Mouse (Mus musculus): ENCODE data around the gene Tgfbr3. TPM values are rescaled to one million over a fixed set of nuclear protein-coding genes. Genes with fewer than 3 reads are reported as not detected.

Tgfbr3 gene
- polyA plus RNA-seq, 1 experiment from 2014 or later = 12.1 TPM

- Histone ChIP-seq H3K4me3 (no peak overlapping the region), H3K36me3 (no peaks in the 10 kb centered on the region), H3K9me3 (replicated peaks) (no peaks in the 10 kb centered on the region), H3K4me1 (peaks cover 72% of the 10 kb centered on the region), H3K27ac (peak overlapping the region; percentile 80), H3K27me3 (ENCODE audit: low read depth, poor library complexity, severe bottlenecking) (no peaks in the 10 kb centered on the region)
- DNase-seq (ENCODE audit: low spot score) = peak; percentile 78
- whole genome bisulfite sequencing = 29% methylated on average over 8 of the region's 8 CpGs
These were observed 121.5 kb downstream of the Tgfbr3 start for GRCm38 (mm10) chr5:107167872-107168300.

DNA sequence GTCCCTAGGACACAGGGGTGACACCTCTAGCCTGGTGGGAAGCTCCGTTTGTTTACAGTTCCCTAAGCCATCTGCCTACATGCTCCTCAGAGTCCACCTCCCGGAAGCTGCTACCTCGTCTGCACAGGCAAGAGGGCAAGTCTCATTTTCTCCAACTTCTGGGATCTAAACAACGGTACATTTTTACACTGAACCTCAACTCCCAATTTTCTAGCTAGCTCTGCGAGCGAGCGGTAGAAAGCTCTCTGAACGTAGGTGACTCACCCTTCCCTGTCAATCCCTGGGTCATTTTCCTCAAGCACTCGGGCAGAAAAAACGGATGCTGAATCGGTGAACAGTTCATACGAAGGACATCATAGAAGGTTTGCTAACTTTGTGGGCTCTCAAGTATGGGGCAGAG, 122.1 kb downstream of the Tgfbr3 start:
- Histone ChIP-seq H3K4me1 (peaks cover 69% of the 10 kb centered on the region), H3K4me3 (no peak overlapping the region), H3K27ac (peak overlapping the region; percentile 80), H3K36me3 (no peaks in the 10 kb centered on the region), H3K9me3 (replicated peaks) (no peaks in the 10 kb centered on the region), H3K27me3 (ENCODE audit: low read depth, poor library complexity, severe bottlenecking) (no peaks in the 10 kb centered on the region)
- DNase-seq (ENCODE audit: low spot score) = no peak
- WGBS = 57% methylated on average over 12 of the region's 12 CpGs

DNA sequence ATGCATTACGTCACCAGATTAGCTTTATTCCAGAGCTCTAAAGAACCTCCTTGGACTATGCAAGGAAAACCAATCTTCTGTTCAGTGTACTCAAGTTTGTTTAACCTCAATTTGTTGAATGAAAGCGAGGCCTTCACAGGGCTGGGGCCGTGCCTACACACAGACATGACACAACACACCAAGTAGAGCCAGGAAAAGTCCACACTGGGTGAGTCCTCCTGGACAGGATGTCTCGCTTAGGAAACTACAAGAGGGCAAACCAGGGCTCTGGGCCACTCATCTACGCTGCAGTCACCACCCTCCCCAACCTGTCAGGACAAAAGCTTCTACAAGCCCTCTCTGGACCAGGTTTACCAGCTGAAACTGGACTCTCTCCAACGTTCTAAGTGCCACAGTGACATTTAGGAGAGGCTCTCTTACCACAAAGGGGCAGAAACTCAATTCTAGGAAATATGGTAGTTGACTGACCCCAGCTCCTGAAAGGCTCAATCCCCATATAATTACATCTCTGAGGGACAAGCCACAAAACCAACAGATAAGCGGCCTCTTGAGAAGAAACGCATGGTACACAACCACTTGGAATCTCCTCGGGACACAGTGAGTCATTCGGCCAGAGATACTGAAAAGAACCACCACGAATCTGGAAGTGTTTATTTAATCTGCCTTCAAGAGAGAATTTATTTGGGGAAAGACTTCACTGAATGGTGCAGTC, 122.6 kb downstream of the Tgfbr3 start:
- H3K27ac ChIP-seq = peak overlapping the region; percentile 80
- peaks cover 64% of the 10 kb centered on the region for H3K4me1 ChIP-seq
- H3K27me3 ChIP-seq (ENCODE audit: low read depth, poor library complexity, severe bottlenecking) = no peaks in the 10 kb centered on the region
- no peak for DNase-seq (ENCODE audit: low spot score)
- WGBS = 57% methylated on average over 11 of the region's 11 CpGs
- H3K36me3 ChIP-seq = no peaks in the 10 kb centered on the region
- H3K9me3 ChIP-seq (replicated peaks) = no peaks in the 10 kb centered on the region
- H3K4me3 ChIP-seq = no peak overlapping the region

DNA sequence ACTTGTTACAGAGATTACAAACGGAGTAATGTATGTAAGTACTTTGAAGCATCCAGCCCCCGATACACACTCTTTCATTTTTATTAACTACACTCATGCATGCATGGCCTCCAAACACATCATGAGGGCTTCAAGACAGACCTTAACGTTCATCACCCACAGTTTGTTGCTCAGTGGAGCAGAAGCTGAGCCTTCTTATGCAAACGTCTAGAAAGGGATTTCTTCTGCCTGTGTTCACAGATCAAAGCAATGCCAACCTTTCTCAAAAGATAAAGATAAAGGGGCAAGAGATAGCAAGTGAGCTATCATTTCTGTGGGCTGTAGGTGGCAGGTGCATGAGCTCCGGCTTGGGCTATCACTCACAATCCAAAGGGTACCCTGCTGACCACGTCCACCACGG, 123.7 kb downstream of the Tgfbr3 start:
- Histone ChIP-seq H3K36me3 (no peaks in the 10 kb centered on the region), H3K4me3 (no peak overlapping the region), H3K27ac (no peak overlapping the region), H3K4me1 (peaks cover 59% of the 10 kb centered on the region), H3K9me3 (replicated peaks) (no peaks in the 10 kb centered on the region), H3K27me3 (ENCODE audit: low read depth, poor library complexity, severe bottlenecking) (no peaks in the 10 kb centered on the region)
- DNase-seq (ENCODE audit: low spot score) = no peak
- 84% methylated on average over 7 of the region's 7 CpGs for WGBS

GRCm38 (mm10) chr5:107165271-107165670, 124.2 kb downstream of the Tgfbr3 start:
- peaks cover 61% of the 10 kb centered on the region for H3K4me1 ChIP-seq
- 94% methylated on average over 5 of the region's 5 CpGs for WGBS
- no peak overlapping the region for H3K4me3 ChIP-seq
- DNase-seq (ENCODE audit: low spot score) = no peak
- no peaks in the 10 kb centered on the region for H3K9me3 ChIP-seq (replicated peaks)
- H3K27me3 ChIP-seq (ENCODE audit: low read depth, poor library complexity, severe bottlenecking) = no peaks in the 10 kb centered on the region
- no peaks in the 10 kb centered on the region for H3K36me3 ChIP-seq
- no peak overlapping the region for H3K27ac ChIP-seq

DNA sequence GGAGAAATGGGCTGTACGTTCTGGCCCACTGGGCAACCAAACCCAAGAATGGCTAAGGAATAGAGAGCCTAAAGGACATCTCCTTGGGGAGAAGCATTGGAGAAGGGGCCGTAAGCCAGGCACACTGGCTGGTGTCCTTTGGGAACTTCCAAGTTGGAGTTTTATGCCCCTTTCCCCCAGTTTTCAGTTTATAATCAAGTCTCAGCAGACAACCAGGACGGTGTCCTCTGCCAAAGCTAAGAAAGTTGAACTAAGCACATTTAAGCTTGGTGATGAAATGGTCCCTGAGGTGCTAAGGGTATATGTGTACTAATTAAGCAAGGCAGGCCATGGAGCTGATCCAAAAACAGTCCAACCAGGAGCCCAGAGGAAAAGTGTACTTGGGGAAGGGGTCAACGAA, 124.6 kb downstream of the Tgfbr3 start:
- peaks cover 59% of the 10 kb centered on the region for H3K4me1 ChIP-seq
- no peaks in the 10 kb centered on the region for H3K36me3 ChIP-seq
- DNase-seq (ENCODE audit: low spot score) = no peak
- 87% methylated on average over 4 of the region's 4 CpGs for WGBS
- H3K9me3 ChIP-seq (replicated peaks) = no peaks in the 10 kb centered on the region
- no peaks in the 10 kb centered on the region for H3K27me3 ChIP-seq (ENCODE audit: low read depth, poor library complexity, severe bottlenecking)
- H3K4me3 ChIP-seq = no peak overlapping the region
- H3K27ac ChIP-seq = 0 out of 2 replicates have a peak overlapping the region, but pooled peaks have one; percentile 12

DNA sequence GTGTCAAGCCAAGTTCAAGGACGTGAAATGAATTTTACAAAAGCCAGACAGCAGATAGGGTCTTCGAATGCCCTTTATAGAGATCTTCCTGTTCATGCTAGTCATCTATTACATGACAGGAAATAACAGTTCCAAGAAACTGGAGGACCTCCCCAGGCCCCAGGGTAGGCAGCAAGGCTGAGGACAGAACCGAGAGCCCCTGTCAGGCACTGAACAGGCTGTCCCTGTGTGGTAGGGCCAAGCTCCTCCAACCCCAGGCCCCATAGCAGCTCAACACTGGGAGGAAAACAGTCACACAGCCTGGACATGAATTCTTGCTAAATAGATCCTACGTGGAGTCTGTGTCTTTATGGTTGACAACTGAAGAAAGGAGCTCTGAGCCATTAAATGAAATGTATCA, 125.3 kb downstream of the Tgfbr3 start:
- Histone ChIP-seq H3K4me1 (peaks cover 63% of the 10 kb centered on the region), H3K36me3 (no peaks in the 10 kb centered on the region), H3K4me3 (no peak overlapping the region), H3K27ac (peak overlapping the region; percentile 12; the same call in 1 of the 2 replicates), H3K9me3 (replicated peaks) (no peaks in the 10 kb centered on the region), H3K27me3 (ENCODE audit: low read depth, poor library complexity, severe bottlenecking) (no peaks in the 10 kb centered on the region)
- DNase-seq (ENCODE audit: low spot score) = no peak
- 83% methylated on average over 4 of the region's 4 CpGs for WGBS

DNA sequence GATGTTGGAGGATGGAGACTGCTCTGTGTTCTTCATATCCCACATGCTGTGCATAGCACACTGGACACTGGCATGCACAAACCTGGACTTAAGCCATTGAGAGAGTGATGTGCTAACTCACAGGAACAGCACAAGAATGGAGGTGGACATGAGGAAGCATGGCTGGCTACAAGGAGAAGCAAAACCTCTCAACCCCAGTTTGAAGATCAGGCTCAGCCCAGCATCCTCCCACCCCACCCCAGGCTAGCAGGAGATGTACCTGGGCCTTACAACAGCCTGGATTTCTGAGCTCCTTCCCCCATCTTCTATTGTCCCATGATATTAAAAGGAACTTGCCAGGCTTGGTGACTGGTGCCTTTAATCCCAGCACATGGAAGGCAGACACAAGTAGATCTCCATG, 126.1 kb downstream of the Tgfbr3 start:
- peaks cover 62% of the 10 kb centered on the region for H3K4me1 ChIP-seq
- H3K36me3 ChIP-seq = no peaks in the 10 kb centered on the region
- no peak for DNase-seq (ENCODE audit: low spot score)
- H3K27me3 ChIP-seq (ENCODE audit: low read depth, poor library complexity, severe bottlenecking) = no peaks in the 10 kb centered on the region
- no peak overlapping the region for H3K4me3 ChIP-seq
- H3K9me3 ChIP-seq (replicated peaks) = no peaks in the 10 kb centered on the region
- no peak overlapping the region for H3K27ac ChIP-seq

DNA sequence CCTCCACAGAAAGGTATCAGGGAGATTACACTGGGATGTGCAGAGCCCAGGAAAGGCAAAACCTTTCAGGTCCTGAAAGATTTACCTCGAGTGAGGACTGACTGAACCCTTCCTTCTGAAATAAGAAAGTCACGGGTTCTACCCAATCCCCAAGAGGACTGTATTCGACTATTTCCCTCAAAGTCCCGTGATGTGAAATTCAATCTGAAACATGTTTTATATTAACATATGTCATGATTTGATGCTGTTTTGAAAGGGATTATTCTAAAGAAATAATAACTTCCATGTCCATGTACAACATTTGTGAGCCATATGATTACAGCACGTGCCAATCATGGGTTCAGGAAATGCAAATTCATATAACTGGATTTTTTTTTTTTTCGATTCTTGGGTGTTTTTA, 126.6 kb downstream of the Tgfbr3 start:
- WGBS = 87% methylated on average over 6 of the region's 6 CpGs
- Histone ChIP-seq H3K9me3 (replicated peaks) (no peaks in the 10 kb centered on the region), H3K4me1 (peaks cover 62% of the 10 kb centered on the region), H3K4me3 (no peak overlapping the region), H3K27ac (no peak overlapping the region), H3K27me3 (ENCODE audit: low read depth, poor library complexity, severe bottlenecking) (no peaks in the 10 kb centered on the region), H3K36me3 (no peaks in the 10 kb centered on the region)
- DNase-seq (ENCODE audit: low spot score) = no peak

DNA sequence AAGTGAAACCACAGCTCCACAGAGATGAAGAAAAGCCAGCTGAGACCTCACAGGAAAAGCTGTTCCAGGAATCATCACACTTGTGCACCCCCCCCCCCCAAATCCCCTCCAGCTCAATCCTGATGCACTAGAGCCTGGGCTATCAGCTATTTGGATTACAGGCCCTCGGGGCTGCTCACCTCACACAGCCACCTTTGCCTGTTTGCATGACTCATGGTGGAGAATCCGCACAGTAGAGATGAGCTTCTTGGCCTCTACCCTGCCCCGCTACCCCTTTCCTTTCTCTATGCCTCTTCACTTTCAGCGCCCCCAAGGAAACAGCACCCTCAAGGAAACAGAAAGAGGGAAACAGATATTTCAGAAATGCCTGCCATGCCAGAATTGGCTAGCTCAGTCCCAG, 127.1 kb downstream of the Tgfbr3 start:
- no peak for DNase-seq (ENCODE audit: low spot score)
- H3K9me3 ChIP-seq (replicated peaks) = no peaks in the 10 kb centered on the region
- H3K4me3 ChIP-seq = no peak overlapping the region
- no peaks in the 10 kb centered on the region for H3K36me3 ChIP-seq
- peaks cover 62% of the 10 kb centered on the region for H3K4me1 ChIP-seq
- H3K27ac ChIP-seq = no peak overlapping the region
- H3K27me3 ChIP-seq (ENCODE audit: low read depth, poor library complexity, severe bottlenecking) = no peaks in the 10 kb centered on the region
- 90% methylated on average over 4 of the region's 4 CpGs for WGBS

DNA sequence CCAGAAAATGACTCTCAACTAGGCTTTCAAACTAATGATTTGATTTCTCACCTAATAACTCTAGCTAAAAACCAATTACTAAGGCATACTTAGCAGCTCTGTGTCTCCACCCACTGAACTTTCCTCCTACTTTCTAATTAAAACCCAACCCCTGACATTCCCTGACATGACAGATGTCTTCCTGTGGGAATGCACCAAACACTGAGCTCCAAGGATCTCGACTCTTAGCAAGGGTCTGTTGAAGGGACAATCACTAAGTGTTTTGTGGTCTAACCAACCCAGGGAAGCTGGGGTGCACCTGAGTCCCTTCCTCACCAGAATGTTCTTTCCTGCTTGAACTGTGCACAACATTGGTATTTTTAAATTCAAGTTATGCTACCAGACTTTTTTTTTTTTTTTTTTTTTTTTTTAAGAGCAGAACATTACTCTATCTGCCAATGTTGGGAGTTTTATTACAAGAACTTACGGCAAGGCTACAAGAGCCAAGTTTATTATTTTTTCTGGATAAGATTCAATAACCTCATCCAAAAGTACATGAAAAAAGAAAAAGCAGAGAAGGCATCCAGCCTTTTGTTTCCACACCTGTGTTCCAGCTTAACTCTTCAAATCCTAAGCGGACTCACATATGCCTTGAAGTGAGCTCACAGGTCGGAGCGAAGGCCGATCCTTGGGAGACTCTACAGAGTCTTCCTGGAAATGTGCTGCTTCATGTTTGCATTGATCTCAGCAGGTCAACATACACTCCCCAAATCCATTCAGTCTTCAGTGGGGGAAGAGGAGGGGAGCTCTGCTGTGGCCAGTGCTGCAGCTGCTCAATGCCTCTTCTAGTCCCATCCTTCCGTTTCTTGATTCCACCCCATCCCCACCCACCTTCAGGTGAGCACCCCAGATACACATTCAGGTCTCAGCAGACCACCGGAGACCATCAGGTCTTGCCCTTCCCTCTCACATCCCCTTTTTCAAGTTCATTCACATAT, 129.2 kb downstream of the Tgfbr3 start:
- no peak overlapping the region for H3K27ac ChIP-seq
- 81% methylated on average over 8 of the region's 8 CpGs for WGBS
- H3K4me1 ChIP-seq = peaks cover 49% of the 10 kb centered on the region

GRCm38 (mm10) chr5:107158531-107159178, 130.8 kb downstream of the Tgfbr3 start:
- Histone ChIP-seq H3K27ac (no peak overlapping the region), H3K4me3 (no peak overlapping the region), H3K27me3 (ENCODE audit: low read depth, poor library complexity, severe bottlenecking) (no peaks in the 10 kb centered on the region), H3K9me3 (replicated peaks) (no peaks in the 10 kb centered on the region), H3K36me3 (peaks cover 4% of the 10 kb centered on the region; the same call in 1 of the 2 replicates), H3K4me1 (peaks cover 40% of the 10 kb centered on the region)
- WGBS = 91% methylated on average over 7 of the region's 7 CpGs
- no peak for DNase-seq (ENCODE audit: low spot score)

More for the DNA sequence above, 129.2 kb downstream of the Tgfbr3 start:
- DNase-seq (ENCODE audit: low spot score) = no peak
- no peaks in the 10 kb centered on the region for H3K36me3 ChIP-seq
- no peaks in the 10 kb centered on the region for H3K9me3 ChIP-seq (replicated peaks)
- H3K27me3 ChIP-seq (ENCODE audit: low read depth, poor library complexity, severe bottlenecking) = no peaks in the 10 kb centered on the region
- no peak overlapping the region for H3K4me3 ChIP-seq
